Mouse (Mus musculus) CH12.LX (cell line): ENCODE results near the gene Man1b1. TPM values are rescaled to one million over a fixed set of nuclear protein-coding genes. Genes with fewer than 3 reads are reported as not detected.

Experiments used
- DNase-seq: peaks from one replicate; pipeline ENCODE4 v3.0.0-alpha.2; 2013; ENCODE audit errors: extremely low read depth
- H3K27ac ChIP-seq: 2 replicates; pipeline ENCODE4 v1.5.1; 2012; ENCODE audit warnings: low read depth, mild to moderate bottlenecking, control low read depth, moderate library complexity; ENCODE audit not compliant: insufficient read depth
- H3K27me3 ChIP-seq: replicated peaks from 2 replicates; pipeline ENCODE3; 2012; ENCODE audit warnings: inconsistent platforms
- H3K36me3 ChIP-seq, 2 experiments: replicated peaks in 1 of 2; 2 replicates each; pipeline versions ENCODE3 to v1.6.1; 2012; ENCODE audit warnings: inconsistent platforms in 1 of 2, low read length in 1 of 2, mild to moderate bottlenecking in 1 of 2, mixed read lengths in 1 of 2, moderate library complexity in 1 of 2; ENCODE audit not compliant: control insufficient read depth in 1 of 2, insufficient read depth in 1 of 2
- H3K4me1 ChIP-seq, 2 experiments: 2 replicates each; pipeline ENCODE4 v1.6.1; 2012; ENCODE audit warnings: inconsistent platforms in 1 of 2, moderate library complexity in 1 of 2; ENCODE audit not compliant: insufficient read depth in 2 of 2, control insufficient read depth in 1 of 2
- H3K4me2 ChIP-seq: 2 replicates; pipeline ENCODE4 v1.6.1; 2012; ENCODE audit warnings: low read depth, mild to moderate bottlenecking, control low read depth; ENCODE audit not compliant: poor library complexity, insufficient read depth, severe bottlenecking
- H3K4me3 ChIP-seq, 3 experiments: fragments of 150-350 bp in 1 of 3; sonication (generic) in 1 of 3; replicated peaks in 1 of 3; 2 replicates each; pipeline versions ENCODE3 to v1.5.1; 2011 to 2012; ENCODE audit warnings: low read depth in 2 of 3, low read length in 2 of 3, mild to moderate bottlenecking in 2 of 3, moderate library complexity in 2 of 3, control low read depth in 1 of 3, improper control_type of control experiment in 1 of 3, inconsistent platforms in 1 of 3, mixed read lengths in 1 of 3; ENCODE audit not compliant: poor library complexity in 1 of 3
- H3K79me2 ChIP-seq: replicated peaks from 2 replicates; pipeline ENCODE4 v1.6.1; 2012; ENCODE audit warnings: mild to moderate bottlenecking, moderate library complexity; ENCODE audit not compliant: control insufficient read depth, poor library complexity, insufficient read depth, severe bottlenecking; ENCODE audit errors: extremely low read depth
- H3K9ac ChIP-seq: 2 replicates; pipeline ENCODE4 v1.6.1; 2012; ENCODE audit warnings: low read depth, mild to moderate bottlenecking, control low read depth, moderate library complexity; ENCODE audit not compliant: insufficient read depth
- H3K9me3 ChIP-seq: replicated peaks from 2 replicates; pipeline ENCODE3; 2012; ENCODE audit warnings: low read length, inconsistent platforms, mixed read lengths
- E2F4 ChIP-seq: IDR thresholded peaks from 2 replicates; pipeline ENCODE4 v1.6.1; 2011; ENCODE audit warnings: low read depth, low read length, improper control_type of control experiment; ENCODE audit not compliant: insufficient replicate concordance
- ELF1 ChIP-seq: IDR thresholded peaks from 2 replicates; pipeline ENCODE4 v1.6.1; 2014; ENCODE audit warnings: low read depth, mild to moderate bottlenecking, inconsistent platforms, low read length, improper control_type of control experiment
- GABPA ChIP-seq: IDR thresholded peaks from 2 replicates; pipeline ENCODE4 v1.6.1; 2012; ENCODE audit warnings: low read depth, low read length, improper control_type of control experiment, inconsistent platforms; ENCODE audit not compliant: insufficient replicate concordance
- IRF4 ChIP-seq: IDR thresholded peaks from 2 replicates; pipeline ENCODE4 v1.6.1; 2014; ENCODE audit warnings: low read depth, mild to moderate bottlenecking, inconsistent platforms, low read length, improper control_type of control experiment
- KAT2A ChIP-seq: IDR thresholded peaks from 2 replicates; pipeline ENCODE4 v1.6.1; 2012; ENCODE audit warnings: low read length, improper control_type of control experiment, inconsistent platforms; ENCODE audit not compliant: insufficient replicate concordance
- MAX ChIP-seq: IDR thresholded peaks from 2 replicates; pipeline ENCODE4 v1.6.1; 2011; ENCODE audit warnings: low read length, improper control_type of control experiment
- MAZ ChIP-seq: IDR thresholded peaks from 2 replicates; pipeline ENCODE4 v1.6.1; 2012; ENCODE audit warnings: low read depth, mild to moderate bottlenecking, inconsistent platforms, low read length, improper control_type of control experiment, moderate library complexity
- NELFE ChIP-seq: IDR thresholded peaks from 2 replicates; pipeline ENCODE4 v1.6.1; 2011; ENCODE audit warnings: low read depth, low read length, improper control_type of control experiment
- PAX5 ChIP-seq: IDR thresholded peaks from 2 replicates; pipeline ENCODE4 v1.6.1; 2012; ENCODE audit warnings: low read length, inconsistent platforms, mixed read lengths
- POLR2A ChIP-seq: IDR thresholded peaks from 2 replicates; pipeline ENCODE4 v1.6.1; 2011; ENCODE audit warnings: low read depth, mild to moderate bottlenecking, improper control_type of control experiment, low read length
- SIN3A ChIP-seq: IDR thresholded peaks from 2 replicates; pipeline ENCODE4 v1.6.1; 2012; ENCODE audit warnings: low read length, improper control_type of control experiment, inconsistent platforms
- USF1 ChIP-seq: IDR thresholded peaks from 2 replicates; pipeline ENCODE4 v1.6.1; 2014; ENCODE audit warnings: low read depth, mild to moderate bottlenecking, inconsistent platforms, low read length, improper control_type of control experiment
- ZC3H11A ChIP-seq: IDR thresholded peaks from 2 replicates; pipeline ENCODE4 v1.6.1; 2012; ENCODE audit warnings: low read depth, mild to moderate bottlenecking, inconsistent platforms, low read length, improper control_type of control experiment
- ZKSCAN1 ChIP-seq: IDR thresholded peaks from 2 replicates; pipeline ENCODE4 v1.6.1; 2012; ENCODE audit warnings: low read depth, inconsistent platforms, low read length, improper control_type of control experiment, borderline replicate concordance
- ZNF384 ChIP-seq: IDR thresholded peaks from 2 replicates; pipeline ENCODE4 v1.6.1; 2012; ENCODE audit warnings: low read depth, low read length, improper control_type of control experiment, inconsistent platforms
- dilution Hi-C: fragments of 300-500 bp; cut with MboI; formaldehyde crosslinking; loops from 2 replicates; pipeline ENCODE4 v1.14.3; 2020; ENCODE audit warnings: low sequenced_read_pairs; ENCODE audit not compliant: extremely low pct_unique_long_range_greater_than_20kb, extremely low pct_ligation_motif_present
- in situ Hi-C: fragments of 300-500 bp; cut with MboI; formaldehyde crosslinking; loops from 3 replicates; pipeline ENCODE4 v1.14.3; 2019; ENCODE audit warnings: low sequenced_read_pairs, low pct_ligation_motif_present, low pct_unique_long_range_greater_than_20kb, mixed read lengths
- polyA plus RNA-seq: library from polyadenylated mRNA; unstranded; fragments of >175 nt; gene quantifications from 2 replicates; pipeline ENCODE4 v1.2.1, GENCODE M21; 2012; ENCODE audit warnings: low read depth; ENCODE audit not compliant: insufficient read length
- total RNA-seq, 2 experiments: library from RNA; depleted of rRNA; stranded (reverse); fragments of 300-350 nt in 1 of 2; fragments of >200 nt in 1 of 2; gene quantifications; 2 replicates each; pipeline ENCODE4 v1.2.3; 2012 to 2014

Man1b1 gene
- total and polyA plus RNA-seq, 3 experiments, result 39.3 to 68.8 (median 45.7) TPM

GRCm38 (mm10) chr2:25285551-25285950, 46.6 kb upstream of the Man1b1 start:
- dilution Hi-C loops (no loop called here), in situ Hi-C loops (no loop called here)

GRCm38 (mm10) chr2:25286314-25286713, 45.8 kb upstream of the Man1b1 start:
- H3K9ac ChIP-seq, result no peak overlapping the region
- TF ChIP-seq MAX (no peak), PAX5 (no peak), ZKSCAN1 (no peak), ZNF384 (no peak), IRF4 (no peak), KAT2A (no peak), POLR2A (no peak), USF1 (no peak), SIN3A (no peak), MAZ (no peak), E2F4 (no peak), ZC3H11A (no peak)
- TF ChIP-seq, all 38 proteins: peak for 0
- Histone ChIP-seq H3K4me1 (peaks cover 0 to 2% of the 10 kb centered on the region in 2 experiments; a peak in 1 of 4 replicates), H3K36me3 (peaks cover 34 to 54% of the 10 kb centered on the region in 2 experiments), H3K27me3 (peaks cover 7% of the 10 kb centered on the region), H3K4me3 (no peak overlapping the region), H3K79me2 (no peaks in the 10 kb centered on the region), H3K9me3 (no peaks in the 10 kb centered on the region), H3K27ac (no peak overlapping the region), H3K4me2 (no peak overlapping the region)
- no peak for DNase-seq
- dilution Hi-C loops (no loop called here), in situ Hi-C loops (no loop called here)

More at GRCm38 (mm10) chr2:25285551-25285950, 46.6 kb upstream of the Man1b1 start:
- no peak for DNase-seq
- no peak for TF ChIP-seq GABPA
- no peak for TF ChIP-seq NELFE
- no peak for TF ChIP-seq POLR2A
- no peak for TF ChIP-seq ELF1
- TF ChIP-seq, all 38 proteins: peak for 0
- Histone ChIP-seq H3K4me1 (peaks cover 0 to 2% of the 10 kb centered on the region in 2 experiments; a peak in 1 of 4 replicates), H3K9ac (no peak overlapping the region), H3K27me3 (peaks cover 1% of the 10 kb centered on the region), H3K4me3 (no peak overlapping the region), H3K27ac (no peak overlapping the region), H3K79me2 (no peaks in the 10 kb centered on the region), H3K36me3 (peaks cover 40 to 61% of the 10 kb centered on the region in 2 experiments), H3K4me2 (no peak overlapping the region), H3K9me3 (no peaks in the 10 kb centered on the region)
